Mouse (Mus musculus) spleen, adult 18-20 months (tissue): Measurements from ENCODE around the gene Kcnk2.

Source experiments
- DNase-seq, 2 experiments: peaks; one replicate each; pipeline ENCODE4 v3.0.0; 2022; ENCODE audit warnings: mixed read lengths in 2 of 2

Kcnk2 gene

GRCm38 (mm10) chr1:189214477-189214876 lies 187.6 kb downstream of the Kcnk2 start:
- DNase-seq: no peak

DNA sequence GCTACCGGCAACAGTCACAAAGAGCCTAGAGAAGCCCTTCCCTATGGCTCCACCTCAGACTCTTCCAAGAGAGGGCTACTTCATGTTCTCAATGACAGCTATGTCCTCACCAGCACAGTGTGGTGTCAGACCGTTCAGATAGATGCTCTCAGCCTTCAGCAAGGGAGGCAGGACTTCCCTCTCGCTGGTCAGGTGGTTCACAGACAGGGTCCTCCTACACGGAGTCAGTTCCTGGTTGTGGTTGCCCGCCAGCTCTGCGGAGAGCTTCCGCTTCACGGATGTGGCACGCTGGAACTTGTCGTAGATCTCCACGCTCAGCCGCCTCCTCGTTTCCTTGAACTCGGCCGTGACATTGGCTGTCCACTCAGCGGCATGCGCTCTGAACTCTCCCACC lies 192.4 kb downstream of the Kcnk2 start:
- no peak for DNase-seq

DNA sequence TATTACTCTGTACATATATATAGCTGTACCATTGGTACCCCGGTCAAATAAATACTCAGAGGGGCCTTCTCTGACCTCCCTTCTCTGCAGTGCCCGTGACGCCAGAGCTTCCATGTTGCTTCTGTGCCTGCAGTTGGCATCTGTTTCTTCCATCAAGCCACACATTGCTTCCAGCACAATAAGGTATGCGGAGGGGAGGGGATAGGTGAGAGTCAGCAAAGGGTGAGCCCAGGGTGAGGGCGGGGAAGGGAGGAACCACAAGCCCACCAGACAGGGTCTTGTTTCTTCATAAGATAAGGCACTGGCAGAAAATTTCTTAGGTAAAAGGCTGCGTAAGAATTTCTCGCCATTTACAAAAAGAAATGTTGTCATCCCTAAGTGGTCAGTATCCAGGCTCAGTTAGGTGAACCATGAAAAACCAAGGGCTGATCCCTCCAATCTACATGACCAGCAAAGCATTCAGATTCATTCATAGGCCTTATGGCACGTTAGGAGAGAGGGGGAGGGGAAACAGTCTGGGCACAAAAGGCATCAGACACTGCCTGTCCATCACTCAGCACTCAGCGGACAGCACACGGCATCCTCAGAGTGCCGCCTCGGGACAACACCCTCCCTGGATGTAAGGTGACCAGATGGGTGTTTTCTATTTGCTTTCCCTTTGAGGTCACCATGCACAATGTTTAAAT lies 192.9 kb downstream of the Kcnk2 start:
- no peak for DNase-seq

GRCm38 (mm10) chr1:189208605-189209004 lies 193.5 kb downstream of the Kcnk2 start:
- DNase-seq: no peak

- DNase-seq: no peak
Measured at GRCm38 (mm10) chr1:189195758-189196157, 206.3 kb downstream of the Kcnk2 start.

GRCm38 (mm10) chr1:189187737-189188390 lies 214.2 kb downstream of the Kcnk2 start:
- DNase-seq: no peak

GRCm38 (mm10) chr1:189185206-189185750 lies 216.8 kb downstream of the Kcnk2 start:
- DNase-seq: no peak

DNA sequence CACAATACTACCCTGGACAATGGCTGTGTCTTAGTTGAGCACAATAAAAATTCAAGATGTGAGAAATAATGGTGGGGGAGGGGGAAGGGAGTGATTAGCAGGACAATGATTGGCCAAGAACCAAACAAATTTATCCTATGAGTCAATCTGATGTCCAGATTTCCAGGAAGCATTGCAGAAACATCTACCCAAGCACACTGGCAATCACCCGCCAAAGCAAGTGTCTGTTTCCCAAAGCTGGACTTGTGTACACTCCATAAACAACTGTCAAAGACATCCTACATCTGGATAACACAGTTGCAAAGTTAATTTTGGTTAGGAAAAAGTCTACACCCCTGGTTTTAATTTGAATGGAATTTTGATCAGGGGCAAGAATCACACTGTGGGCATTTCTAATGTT lies 224.3 kb downstream of the Kcnk2 start:
- no peak for DNase-seq

DNA sequence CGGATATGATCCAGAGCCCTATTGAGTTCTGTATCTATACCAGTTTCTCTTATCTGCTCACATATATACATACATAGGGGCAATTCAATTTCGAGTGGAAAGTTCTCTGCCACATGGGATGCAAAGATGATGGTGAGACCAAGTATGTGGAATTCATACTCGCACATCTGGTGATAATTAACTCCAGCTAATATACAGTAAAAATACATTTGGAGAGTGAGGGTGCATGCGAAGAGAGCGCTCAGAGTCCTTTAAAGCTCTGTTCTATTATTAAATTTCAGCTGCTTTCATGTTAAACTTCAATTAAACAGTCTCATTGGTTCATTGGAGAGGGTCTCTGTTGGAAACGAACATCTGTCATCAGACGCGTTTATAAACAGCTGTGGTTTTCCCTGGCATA lies 228.6 kb downstream of the Kcnk2 start:
- DNase-seq: no peak

GRCm38 (mm10) chr1:189171138-189171537 lies 230.9 kb downstream of the Kcnk2 start:
- DNase-seq: no peak

DNA sequence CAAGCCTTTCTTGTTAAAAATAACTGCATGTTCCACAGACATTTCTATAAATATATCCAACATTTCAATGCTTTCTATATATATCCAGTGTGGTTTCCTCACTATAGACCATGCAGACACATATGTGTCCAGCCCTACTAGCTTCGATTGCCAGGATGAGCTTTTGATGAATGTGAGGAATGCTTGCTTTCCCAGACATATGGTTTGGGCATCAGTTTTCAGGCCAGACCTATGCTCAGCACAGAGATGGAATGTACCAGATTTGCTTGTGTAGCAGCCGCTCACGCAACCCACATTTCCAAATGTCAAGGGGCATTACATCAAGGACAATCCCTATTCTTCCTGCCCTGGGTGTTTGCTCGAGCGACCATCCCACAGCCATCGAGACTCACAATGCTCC lies 236.3 kb downstream of the Kcnk2 start:
- no peak for DNase-seq

GRCm38 (mm10) chr1:189165141-189165540 lies 236.9 kb downstream of the Kcnk2 start:
- no peak for DNase-seq

- no peak for DNase-seq
Measured at GRCm38 (mm10) chr1:189164721-189165120, 237.4 kb downstream of the Kcnk2 start.

- no peak for DNase-seq
Measured at GRCm38 (mm10) chr1:189164241-189164640, 237.8 kb downstream of the Kcnk2 start.
